Mouse (Mus musculus): ENCODE measurements around the gene Ascc2.

DNA sequence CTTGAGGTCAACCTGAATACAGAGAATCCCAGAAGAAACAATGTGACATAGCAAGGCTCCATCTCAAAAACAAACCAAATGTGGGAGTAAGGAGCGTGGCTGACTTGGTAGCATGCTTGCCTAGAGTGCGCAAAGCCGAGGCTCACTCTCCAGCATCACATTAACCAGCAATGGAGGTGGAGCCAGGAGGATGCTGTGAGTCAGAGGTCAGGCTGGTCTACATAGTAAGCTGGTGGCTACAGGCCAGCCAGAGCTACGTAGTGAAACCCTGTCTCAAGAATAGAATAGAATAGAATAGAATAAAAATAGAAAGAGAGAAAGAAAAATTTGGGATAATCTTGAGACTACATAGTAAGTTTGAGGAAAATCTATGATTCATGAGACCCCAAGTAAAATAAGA is 15.7 kb upstream of the Ascc2 start:
- TF ChIP-seq CTCF (IDR thresholded peaks at IDR 0.05; ENCODE audit: low read depth, low read length) (no peak), GATA1 (IDR thresholded peaks at IDR 0.05; ENCODE audit: borderline replicate concordance, low read length) (no peak), TAL1 (conservative IDR thresholded peaks at IDR 0.05; ENCODE audit: low read depth, low read length) (no peak), POLR2AphosphoS5 (IDR thresholded peaks at IDR 0.05; ENCODE audit: insufficient replicate concordance, low read depth, low read length) (no peak), GATA2 (IDR thresholded peaks at IDR 0.05; ENCODE audit: borderline replicate concordance, low read depth, low read length) (no peak)

Data from G1E (cell line).